In the genomic region with DNA sequence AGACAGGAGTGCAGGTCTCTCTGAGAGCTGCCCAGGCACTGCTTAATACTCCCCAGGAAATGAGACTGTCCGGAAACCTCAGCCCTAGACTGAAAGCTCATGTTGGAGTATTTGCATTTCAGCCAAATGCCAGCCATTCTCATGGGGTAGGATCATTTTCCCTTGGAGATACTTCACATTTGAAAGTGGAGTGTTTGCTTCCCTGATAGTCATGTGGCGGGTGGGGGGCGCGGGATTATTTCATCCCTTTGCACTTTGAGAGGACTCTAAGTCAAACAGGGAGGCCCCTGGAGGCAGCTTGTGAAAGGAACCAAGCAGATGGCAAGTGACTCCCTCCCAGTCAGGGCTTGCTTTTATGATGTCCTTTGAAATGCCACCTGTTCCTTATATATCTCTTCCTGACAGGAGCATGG, we compare ENCODE assay signal across 11 mouse cellular contexts. TPM values are rescaled to one million over a fixed set of nuclear protein-coding genes. Genes with fewer than 3 reads are reported as not detected.
DNase-seq lines count a peak whose midpoint lies in the region; ATAC-seq lines count a peak whose summit lies in the region.
"Had no signal": no experiment of that assay in that cellular context is flagged by ENCODE, and none has a peak within 500 bp of the region (broad histone marks: within the 10 kb centered on the region; RNA-seq: fewer than 3 reads in every experiment).

No protein-coding gene starts in this region.

- H3K36me3 ChIP-seq in forebrain, embryonic 14.5 days (ENCODE audit: control insufficient read depth, insufficient read depth, low read length) = peaks cover 31% of the 10 kb centered on the region
- H3K36me3 ChIP-seq in forebrain, embryonic 15.5 days = peaks cover 13% of the 10 kb centered on the region
- peaks cover 31% of the 10 kb centered on the region for H3K36me3 ChIP-seq in neural tube, embryonic 15.5 days
- H3K36me3 ChIP-seq in lung, embryonic 15.5 days = no peaks in the 10 kb centered on the region; the same call in 1 of the 2 replicates

- H3K4me1 ChIP-seq in forebrain, embryonic 14.5 days (ENCODE audit: control insufficient read depth, insufficient read depth, low read length) = peaks cover under 1% of the 10 kb centered on the region; the same call in 1 of the 2 replicates
- H3K4me1 ChIP-seq in forebrain, embryonic 15.5 days = peaks cover 7% of the 10 kb centered on the region
- H3K4me1 ChIP-seq in neural tube, embryonic 15.5 days = peaks cover 13% of the 10 kb centered on the region
- H3K4me1 ChIP-seq in lung, embryonic 15.5 days = peaks cover 24% of the 10 kb centered on the region

- H3K9me3 ChIP-seq in forebrain, embryonic 14.5 days (replicated peaks; ENCODE audit: control insufficient read depth, low read length) = no peaks in the 10 kb centered on the region
- H3K9me3 ChIP-seq in forebrain, embryonic 15.5 days = no peaks in the 10 kb centered on the region
- no peaks in the 10 kb centered on the region for H3K9me3 ChIP-seq in neural tube, embryonic 15.5 days (replicated peaks)
- H3K9me3 ChIP-seq in lung, embryonic 15.5 days = no peaks in the 10 kb centered on the region

- H3K4me3 ChIP-seq in forebrain, embryonic 14.5 days (ENCODE audit: low read depth, low read length) = no peak overlapping the region
- no peak overlapping the region for H3K4me3 ChIP-seq in forebrain, embryonic 15.5 days
- H3K4me3 ChIP-seq in neural tube, embryonic 15.5 days (replicated peaks) = no peak overlapping the region
- no peak overlapping the region for H3K4me3 ChIP-seq in lung, embryonic 15.5 days

- no peaks in the 10 kb centered on the region for H3K27me3 ChIP-seq in forebrain, embryonic 14.5 days (replicated peaks; ENCODE audit: control insufficient read depth, insufficient read depth, low read length)
- no peaks in the 10 kb centered on the region for H3K27me3 ChIP-seq in forebrain, embryonic 15.5 days
- H3K27me3 ChIP-seq in neural tube, embryonic 15.5 days (replicated peaks) = no peaks in the 10 kb centered on the region
- H3K27me3 ChIP-seq in lung, embryonic 15.5 days = no peaks in the 10 kb centered on the region

- no peak for ATAC-seq in forebrain, embryonic 14.5 days
- no peak for ATAC-seq in forebrain, embryonic 15.5 days (replicated peaks)
- ATAC-seq in neural tube, embryonic 15.5 days (ENCODE audit: low FRiP score) = no peak
- ATAC-seq in lung, embryonic 15.5 days (ENCODE audit: borderline replicate concordance, extremely low read depth, low FRiP score, low TSS enrichment) = peak; percentile 37; the same call in 1 of the 2 replicates

- H3K4me2 ChIP-seq in forebrain, embryonic 14.5 days (ENCODE audit: low read length) = no peak overlapping the region
- H3K4me2 ChIP-seq in forebrain, embryonic 15.5 days (replicated peaks) = no peak overlapping the region
- H3K4me2 ChIP-seq in neural tube, embryonic 15.5 days = no peak overlapping the region
- no peak overlapping the region for H3K4me2 ChIP-seq in lung, embryonic 15.5 days

- DNase-seq in forebrain, embryonic 14.5 days (ENCODE audit: low spot score) = peak; percentile 12
- peak; percentile 46 for DNase-seq in neural tube, embryonic 10.5 days (ENCODE audit: extremely low spot score, low spot score)
- no peak for DNase-seq in ovary, postnatal 36 days (ENCODE audit: low spot score)
- no peak for DNase-seq in right cerebral cortex, postnatal 25 days
- DNase-seq in urinary bladder, adult 2 months (ENCODE audit: low spot score) = no peak
- DNase-seq: B cell, adult 2 months; kidney, postnatal 10 days had no signal

- no peak overlapping the region for H3K27ac ChIP-seq in forebrain, embryonic 14.5 days (ENCODE audit: low read depth, low read length)
- no peak overlapping the region for H3K27ac ChIP-seq in forebrain, embryonic 15.5 days (replicated peaks)
- no peak overlapping the region for H3K27ac ChIP-seq in neural tube, embryonic 15.5 days (replicated peaks)
- peak overlapping the region; percentile 77 for H3K27ac ChIP-seq in lung, embryonic 15.5 days
- H3K27ac ChIP-seq: liver, embryonic 14.5 days had no signal

- H3K9ac ChIP-seq in forebrain, embryonic 14.5 days (ENCODE audit: low read length) = no peak overlapping the region
- no peak overlapping the region for H3K9ac ChIP-seq in forebrain, embryonic 15.5 days (replicated peaks)
- no peak overlapping the region for H3K9ac ChIP-seq in neural tube, embryonic 15.5 days (replicated peaks)
- no peak overlapping the region for H3K9ac ChIP-seq in lung, embryonic 15.5 days
- H3K9ac ChIP-seq: liver, embryonic 14.5 days had no signal

- 55% methylated on average over 4 of the region's 4 CpGs for WGBS in forebrain, embryonic 14.5 days
- WGBS in forebrain, embryonic 15.5 days = 56% methylated on average over 4 of the region's 4 CpGs
- 11% methylated on average over 4 of the region's 4 CpGs for WGBS in neural tube, embryonic 15.5 days
- WGBS in lung, embryonic 15.5 days = 32% methylated on average over 4 of the region's 4 CpGs

RNA-seq across cellular contexts. Expression of a gene that starts 2.6 kb away (rescaled TPM):
- 32.4 and 39.1 TPM in 2 replicates for polyA plus RNA-seq in forebrain, embryonic 14.5 days (2014; fragmentation: Nextera tagmentation; extraction: Ambion mirVana)
- 40.6 and 42.1 TPM in 2 replicates for polyA plus RNA-seq in forebrain, embryonic 15.5 days (2015; fragmentation: Nextera tagmentation; extraction: Ambion mirVana)
- polyA plus RNA-seq in neural tube, embryonic 15.5 days (2015; fragmentation: Nextera tagmentation; extraction: Ambion mirVana) = 50.6 and 59.5 TPM in 2 replicates
- polyA plus RNA-seq in lung, embryonic 15.5 days (2015; fragmentation: Nextera tagmentation; extraction: Ambion mirVana) = 23.6 and 24.5 TPM in 2 replicates
- polyA plus RNA-seq in urinary bladder, adult 2 months (2012; rRNA removed) = 24.5 and 31.8 TPM in 2 replicates

RNA-seq across cellular contexts. Expression of a gene that starts 24.6 kb away (rescaled TPM):
- polyA plus RNA-seq in forebrain, embryonic 14.5 days (2014; fragmentation: Nextera tagmentation; extraction: Ambion mirVana) = 23.5 and 24.8 TPM in 2 replicates
- polyA plus RNA-seq in forebrain, embryonic 15.5 days (2015; fragmentation: Nextera tagmentation; extraction: Ambion mirVana) = 44.2 and 44.7 TPM in 2 replicates
- polyA plus RNA-seq in neural tube, embryonic 15.5 days (2015; fragmentation: Nextera tagmentation; extraction: Ambion mirVana) = 41.4 and 49.4 TPM in 2 replicates
- 45.0 and 46.0 TPM in 2 replicates for polyA plus RNA-seq in lung, embryonic 15.5 days (2015; fragmentation: Nextera tagmentation; extraction: Ambion mirVana)
- 28.1 and 29.4 TPM in 2 replicates for polyA plus RNA-seq in urinary bladder, adult 2 months (2012; rRNA removed)

RNA-seq across cellular contexts. Expression of a gene that starts 37.3 kb away (rescaled TPM):
- 37.5 and 42.4 TPM in 2 replicates for polyA plus RNA-seq in forebrain, embryonic 14.5 days (2014; fragmentation: Nextera tagmentation; extraction: Ambion mirVana)
- polyA plus RNA-seq in forebrain, embryonic 15.5 days (2015; fragmentation: Nextera tagmentation; extraction: Ambion mirVana) = 54.3 and 60.8 TPM in 2 replicates
- polyA plus RNA-seq in neural tube, embryonic 15.5 days (2015; fragmentation: Nextera tagmentation; extraction: Ambion mirVana) = 44.4 and 47.3 TPM in 2 replicates
- polyA plus RNA-seq in lung, embryonic 15.5 days (2015; fragmentation: Nextera tagmentation; extraction: Ambion mirVana) = 44.8 and 46.6 TPM in 2 replicates
- polyA plus RNA-seq in urinary bladder, adult 2 months (2012; rRNA removed) = 41.1 and 46.2 TPM in 2 replicates

Comparison
In these comparisons a context has a peak if more than half of its experiments do, and no peak if none do; other contexts are left out.
1. DNase-seq: peak in forebrain, embryonic 14.5 days (single experiment) and neural tube, embryonic 10.5 days (single experiment); none in ovary, postnatal 36 days (single experiment), right cerebral cortex, postnatal 25 days (single experiment) and urinary bladder, adult 2 months (single experiment).